Mouse (Mus musculus): ENCODE results near the gene Trim17.

DNA sequence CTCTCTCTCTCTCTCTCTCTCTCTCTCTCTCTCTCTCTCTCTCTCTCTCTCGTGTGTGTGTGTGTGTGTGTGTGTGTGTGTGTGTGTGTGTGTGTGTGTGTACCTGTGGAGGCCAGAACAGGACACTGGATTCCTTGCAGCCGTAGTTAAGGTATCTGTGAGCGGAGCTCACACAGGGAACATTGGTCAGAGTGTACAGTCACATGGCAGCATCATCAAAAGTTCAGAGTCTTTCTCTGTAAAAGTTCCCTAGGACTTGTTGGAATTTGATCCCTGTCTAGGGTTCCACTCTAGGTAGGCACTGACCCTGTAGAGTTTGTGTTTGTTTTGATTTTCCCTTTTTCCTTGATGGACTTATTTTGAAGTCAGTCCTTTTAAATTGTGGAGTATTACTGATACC lies 27.8 kb upstream of the Trim17 start:
- TF ChIP-seq POLR2A (IDR thresholded peaks at IDR 0.05; ENCODE audit: insufficient read depth, low read depth, low read length) (no peak), CTCF (IDR thresholded peaks at IDR 0.05; ENCODE audit: insufficient read depth, low read depth, low read length) (no peak)
